Mouse (Mus musculus) olfactory bulb, adult 2 months (tissue): ENCODE measurements around the gene Thoc7.

Experiments
- CTCF ChIP-seq: fragments of 200-500 bp; IDR thresholded peaks from 2 replicates; pipeline ENCODE4 v1.5.1; 2012; ENCODE audit warnings: low read depth, mild to moderate bottlenecking, low read length, moderate library complexity; ENCODE audit not compliant: insufficient read depth
- POLR2A ChIP-seq: fragments of 200-500 bp; IDR thresholded peaks from 2 replicates; pipeline ENCODE4 v1.6.1; 2012; ENCODE audit warnings: mild to moderate bottlenecking, low read depth, low read length, moderate library complexity; ENCODE audit not compliant: insufficient read depth

- TF ChIP-seq POLR2A (no peak), CTCF (no peak)
Observed at GRCm38 (mm10) chr14:13944686-13945085, 17.0 kb downstream of the Thoc7 start.
